Comparison of ENCODE assay signal across 10 mouse cellular contexts in genomic region chr4:133390585-133390984, GRCm38 (mm10). TPM values are rescaled to one million over a fixed set of nuclear protein-coding genes. Genes with fewer than 3 reads are reported as not detected.
DNase-seq lines count a peak whose midpoint lies in the region; ATAC-seq and TF ChIP-seq lines count a peak whose summit lies in the region.
"Had no signal": no experiment of that assay in that cellular context is flagged by ENCODE, and none has a peak within 500 bp of the region (broad histone marks: within the 10 kb centered on the region; RNA-seq: fewer than 3 reads in every experiment).

No protein-coding gene starts in this region.

- no peaks in the 10 kb centered on the region for H3K9me3 ChIP-seq in lung, embryonic 16.5 days (ENCODE audit: control insufficient read depth, low read length)
- no peaks in the 10 kb centered on the region for H3K9me3 ChIP-seq in limb, embryonic 15.5 days

- no peak for TF ChIP-seq POLR2A in heart, adult 2 months (IDR thresholded peaks at IDR 0.05; ENCODE audit: insufficient read depth, low read depth, low read length)
- TF ChIP-seq POLR2A in small intestine, adult 2 months (IDR thresholded peaks at IDR 0.05; ENCODE audit: low read depth, low read length) = no peak

- TF ChIP-seq EP300 in heart, adult 2 months (IDR thresholded peaks at IDR 0.05; ENCODE audit: insufficient read depth, low read depth, low read length) = no peak

- H3K27me3 ChIP-seq in heart, adult 2 months (ENCODE audit: control insufficient read depth, insufficient read depth, low read length) = no peaks in the 10 kb centered on the region
- H3K27me3 ChIP-seq in lung, embryonic 16.5 days (ENCODE audit: control insufficient read depth, insufficient read depth, low read depth, low read length) = no peaks in the 10 kb centered on the region
- H3K27me3 ChIP-seq in limb, embryonic 15.5 days = no peaks in the 10 kb centered on the region
- H3K27me3 ChIP-seq in small intestine, adult 2 months (ENCODE audit: control insufficient read depth, insufficient read depth, low read length) = no peaks in the 10 kb centered on the region

- H3K4me2 ChIP-seq in lung, embryonic 16.5 days (ENCODE audit: low read depth, low read length) = no peak overlapping the region
- no peak overlapping the region for H3K4me2 ChIP-seq in limb, embryonic 15.5 days

- H3K36me3 ChIP-seq in heart, adult 2 months (ENCODE audit: control insufficient read depth, insufficient read depth, low read length) = peaks cover 5% of the 10 kb centered on the region; the same call in 1 of the 2 replicates
- H3K36me3 ChIP-seq in lung, embryonic 16.5 days (ENCODE audit: control insufficient read depth, insufficient read depth, low read length) = no peaks in the 10 kb centered on the region
- 0 out of 2 replicates have a peak, but pooled peaks cover 3% of the 10 kb centered on the region for H3K36me3 ChIP-seq in limb, embryonic 15.5 days
- H3K36me3 ChIP-seq in small intestine, adult 2 months (ENCODE audit: control insufficient read depth, insufficient read depth, low read length) = no peaks in the 10 kb centered on the region

- H3K4me3 ChIP-seq in heart, adult 2 months = no peak overlapping the region
- H3K4me3 ChIP-seq in lung, embryonic 16.5 days (ENCODE audit: low read length) = no peak overlapping the region
- no peak overlapping the region for H3K4me3 ChIP-seq in limb, embryonic 15.5 days
- no peak overlapping the region for H3K4me3 ChIP-seq in small intestine, adult 2 months (ENCODE audit: low read depth, low read length)

- no peak for DNase-seq in heart, adult 2 months
- no peak for DNase-seq in heart, adult 18-20 months
- DNase-seq in lung, postnatal 14 days = no peak
- no peak for DNase-seq in right cerebral cortex, postnatal 25 days
- no peak for DNase-seq in kidney, adult 8-10 months
- DNase-seq: cerebellum, postnatal 25 days; heart, postnatal 14 days had no signal

- H3K27ac ChIP-seq in heart, adult 2 months = peak overlapping the region; percentile 70
- H3K27ac ChIP-seq in lung, embryonic 16.5 days (ENCODE audit: low read length) = peak overlapping the region; percentile 17; the same call in 1 of the 2 replicates
- H3K27ac ChIP-seq in limb, embryonic 15.5 days = peak overlapping the region; percentile 83
- H3K27ac ChIP-seq in small intestine, adult 2 months (ENCODE audit: insufficient read depth, low read depth, low read length) = peak overlapping the region; percentile 27

- WGBS in heart, adult 2 months = 80% methylated on average over 6 of the region's 6 CpGs
- 84% methylated on average over 6 of the region's 6 CpGs for WGBS in lung, embryonic 16.5 days
- 93% methylated on average over 6 of the region's 6 CpGs for WGBS in limb, embryonic 15.5 days
- WGBS in small intestine, adult 2 months = 82% methylated on average over 6 of the region's 6 CpGs

- ATAC-seq in lung, embryonic 16.5 days (ENCODE audit: low read depth) = no peak
- no peak for ATAC-seq in limb, embryonic 15.5 days (ENCODE audit: insufficient number of reproducible peaks, low FRiP score, low TSS enrichment, low read depth)

- TF ChIP-seq CTCF in heart, adult 2 months (IDR thresholded peaks at IDR 0.05) = no peak
- TF ChIP-seq CTCF in small intestine, adult 2 months (IDR thresholded peaks at IDR 0.05; ENCODE audit: extremely low read depth, insufficient read length, insufficient replicate concordance, low read depth, low read length) = no peak

- intact Hi-C loops in heart, adult 2 months (cut with DNase I) = no loop called here

- H3K79me2 ChIP-seq in heart, adult 2 months (replicated peaks; ENCODE audit: control insufficient read depth, insufficient read depth, low read length) = peaks cover 6% of the 10 kb centered on the region; the same call in 1 of the 2 replicates

- peaks cover 36% of the 10 kb centered on the region for H3K4me1 ChIP-seq in heart, adult 2 months (ENCODE audit: control insufficient read depth, insufficient read depth, low read length)
- peaks cover 40% of the 10 kb centered on the region for H3K4me1 ChIP-seq in lung, embryonic 16.5 days (replicated peaks; ENCODE audit: control insufficient read depth, insufficient read depth, low read length)
- peaks cover 46% of the 10 kb centered on the region for H3K4me1 ChIP-seq in limb, embryonic 15.5 days
- H3K4me1 ChIP-seq in small intestine, adult 2 months (ENCODE audit: control insufficient read depth, insufficient read depth, insufficient read length, low read length) = peaks cover 44% of the 10 kb centered on the region

- H3K9ac ChIP-seq in heart, adult 2 months (ENCODE audit: low read depth, low read length) = no peak overlapping the region
- no peak overlapping the region for H3K9ac ChIP-seq in lung, embryonic 16.5 days (ENCODE audit: low read length)
- H3K9ac ChIP-seq in limb, embryonic 15.5 days = no peak overlapping the region

RNA-seq across cellular contexts. Expression of gene Slc9a1, which starts 21.1 kb away (rescaled TPM):
- 10 to 100 TPM; 17.0 to 17.4 TPM for total RNA-seq in heart, adult 2 months (2021)
- polyA plus RNA-seq in heart, adult 2 months (2012; rRNA removed) = 21.4 and 21.5 TPM in 2 replicates
- total RNA-seq in heart, adult 18-20 months (2021) = 10 to 100 TPM; 17.6 to 19.6 TPM
- polyA plus RNA-seq in lung, embryonic 16.5 days (2015; fragmentation: Nextera tagmentation; extraction: Ambion mirVana) = 8.8 and 9.5 TPM in 2 replicates
- 10.1 and 10.9 TPM in 2 replicates for polyA plus RNA-seq in limb, embryonic 15.5 days (2015; fragmentation: Nextera tagmentation; extraction: Ambion mirVana)
- polyA plus RNA-seq in small intestine, adult 2 months (2012; rRNA removed) = 35.4 and 46.3 TPM in 2 replicates

RNA-seq across cellular contexts. Expression of gene Wdtc1, which starts 37.3 kb away (rescaled TPM):
- 10 to 100 TPM; 73.6 to 96.1 TPM for total RNA-seq in heart, adult 2 months (2021)
- 61.8 and 65.1 TPM in 2 replicates for polyA plus RNA-seq in heart, adult 2 months (2012; rRNA removed)
- total RNA-seq in heart, adult 18-20 months (2021) = 10 to 100 TPM; 71.9 to 73.6 TPM
- polyA plus RNA-seq in lung, embryonic 16.5 days (2015; fragmentation: Nextera tagmentation; extraction: Ambion mirVana) = 11.3 and 11.8 TPM in 2 replicates
- 13.9 TPM in 2 replicates for polyA plus RNA-seq in limb, embryonic 15.5 days (2015; fragmentation: Nextera tagmentation; extraction: Ambion mirVana)
- 49.3 and 90.5 TPM in 2 replicates for polyA plus RNA-seq in small intestine, adult 2 months (2012; rRNA removed)

Comparison
In these comparisons a context has a peak if more than half of its experiments do, and no peak if none do; other contexts are left out.
1. H3K27ac ChIP-seq: peak in every context shown above with its lines; median percentile 83 in limb, embryonic 15.5 days; 70 in heart, adult 2 months; 27 in small intestine, adult 2 months; 17 in lung, embryonic 16.5 days.